Mouse (Mus musculus) T-helper 2 cell (primary cell): Measurements from ENCODE around the gene Dock2.

Experiments used
- in situ Hi-C: fragments of 300-600 bp; cut with MboI, MseI; formaldehyde crosslinking; loops from one replicate; pipeline ENCODE4 v1.15.1; 2025; ENCODE audit warnings: high pct_unique_total_duplicates

Dock2 gene

DNA sequence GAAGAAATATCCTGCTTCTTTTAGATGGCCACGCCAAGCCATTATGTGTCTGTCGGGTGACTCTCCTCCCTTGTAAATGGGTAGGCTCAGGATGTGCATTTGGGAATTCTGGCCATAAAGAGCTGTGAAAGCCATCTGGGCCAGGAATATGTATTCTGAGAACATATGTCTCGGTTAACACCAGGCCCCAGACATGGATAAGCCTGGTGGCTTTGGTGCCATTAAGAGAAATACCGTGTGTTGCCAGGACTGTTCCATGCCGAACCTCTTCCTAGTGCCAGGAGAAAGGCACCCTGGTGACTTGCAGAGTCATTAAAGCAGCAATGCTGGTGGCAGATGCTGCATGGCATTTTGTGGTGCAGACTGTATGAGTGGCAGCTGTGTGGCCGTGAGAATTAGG is 406.0 kb downstream of the Dock2 start:
- in situ Hi-C loops: no loop called here

DNA sequence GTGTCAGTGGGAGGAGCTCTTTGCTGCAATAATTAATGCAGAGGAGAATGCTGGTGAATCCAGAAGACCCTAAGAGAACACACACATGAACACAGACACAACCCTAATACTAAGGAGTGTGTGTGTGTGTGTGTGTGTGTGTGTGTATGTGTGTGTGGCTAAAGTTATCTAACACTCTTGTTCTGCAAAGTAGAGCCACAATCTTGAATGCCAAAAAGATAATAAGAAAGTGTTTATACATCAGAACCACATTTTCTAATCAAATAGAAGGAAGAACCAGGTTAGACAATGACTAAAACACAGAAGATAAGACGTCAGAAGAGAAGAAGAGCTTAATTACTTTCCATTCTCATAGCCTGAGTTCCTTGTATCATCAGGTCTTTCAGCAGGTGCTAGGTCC is 408.1 kb downstream of the Dock2 start:
- in situ Hi-C loops: no loop called here

DNA sequence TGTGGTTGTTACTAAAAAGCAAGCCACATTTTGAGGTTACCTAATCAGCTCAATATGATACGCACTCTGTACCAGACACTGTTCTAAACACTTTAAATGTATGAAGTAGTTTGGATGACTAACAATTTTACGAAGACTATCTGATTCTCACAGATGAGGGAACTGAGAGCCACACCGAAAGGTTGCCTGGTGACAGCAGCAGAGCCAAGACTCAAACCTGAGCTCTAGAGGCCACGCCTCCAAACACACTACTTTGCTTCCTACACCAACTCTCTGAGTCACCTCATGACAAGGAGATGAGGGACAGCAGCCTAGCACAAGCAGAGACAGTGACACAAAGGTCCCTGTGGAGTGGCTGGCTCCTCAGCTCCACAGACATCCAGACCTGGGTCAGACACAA is 411.5 kb downstream of the Dock2 start:
- in situ Hi-C loops: no loop called here

DNA sequence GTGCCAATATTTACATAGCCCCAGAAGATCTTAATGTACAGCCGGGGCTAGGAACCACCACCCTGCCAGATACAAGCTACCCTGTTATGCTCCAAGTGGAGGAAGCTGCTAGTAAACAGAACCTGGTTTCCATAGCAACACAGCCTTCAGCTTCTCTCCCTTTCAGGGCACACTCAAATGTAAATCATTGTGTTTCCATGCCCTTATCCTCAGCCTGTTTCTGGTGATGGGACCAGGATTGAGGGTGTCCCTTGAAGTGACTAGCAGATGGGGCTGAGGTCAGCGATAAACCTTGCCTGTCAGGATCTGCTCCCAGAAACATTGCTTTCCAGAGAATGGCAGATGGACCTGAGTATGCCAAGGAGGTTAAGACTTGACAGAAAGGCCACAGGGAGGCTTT is 427.6 kb downstream of the Dock2 start:
- in situ Hi-C loops: loop anchor here (10.0 kb wide), 1 partner anchor 329 kb away; no protein-coding TSS in a partner anchor

DNA sequence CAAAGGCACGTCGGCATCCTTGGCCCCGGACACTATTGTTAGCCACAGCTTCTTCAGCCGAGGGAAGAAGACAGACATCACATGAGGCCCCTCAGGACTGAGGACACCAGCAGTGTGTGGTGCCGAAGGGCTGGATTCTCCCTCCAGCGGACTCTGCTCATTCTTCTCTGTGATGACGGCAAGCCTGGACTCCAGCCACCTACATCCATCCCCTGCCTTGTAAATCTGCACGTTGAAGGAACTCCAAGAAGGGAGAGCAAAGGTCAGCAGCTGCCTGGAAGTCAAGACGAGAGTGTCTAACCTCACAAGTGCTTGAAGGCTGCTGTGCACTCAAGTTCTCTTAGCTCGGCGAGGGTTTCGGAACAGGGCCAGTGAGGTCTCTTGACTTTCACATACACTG is 428.3 kb downstream of the Dock2 start:
- in situ Hi-C loops: loop anchor here (10.0 kb wide), 1 partner anchor 329 kb away; no protein-coding TSS in a partner anchor

DNA sequence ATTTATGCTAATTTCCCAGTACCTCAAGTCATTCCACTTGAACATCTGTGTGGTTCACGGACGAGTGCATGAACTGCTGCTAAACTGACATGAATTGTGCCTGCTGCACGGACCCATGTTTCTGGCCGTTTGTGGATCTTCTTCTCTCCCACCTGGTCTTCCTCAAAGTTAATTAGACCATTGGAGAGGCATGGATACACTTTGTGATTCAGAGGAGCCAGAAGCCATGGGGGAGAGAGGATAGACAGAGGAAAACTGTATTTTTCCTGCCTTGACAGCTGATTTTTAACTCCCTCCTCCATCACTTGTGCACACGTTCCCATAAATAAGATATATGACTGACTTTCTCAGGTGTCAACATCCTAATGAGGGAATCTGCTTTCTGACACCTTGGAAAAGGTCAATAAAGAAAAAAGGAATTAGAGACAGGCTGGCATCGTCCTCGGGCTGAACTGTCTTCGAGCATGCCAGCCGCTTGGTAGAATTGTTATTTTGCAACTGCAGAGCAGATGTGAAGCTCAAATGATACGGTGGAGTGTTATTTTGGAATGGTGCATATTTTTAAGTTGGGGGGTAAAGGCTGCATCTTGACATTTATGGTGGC is 434.1 kb downstream of the Dock2 start:
- in situ Hi-C loops: loop anchor here (10.0 kb wide), 2 partner anchors 335 to 435 kb away; no protein-coding TSS in a partner anchor

DNA sequence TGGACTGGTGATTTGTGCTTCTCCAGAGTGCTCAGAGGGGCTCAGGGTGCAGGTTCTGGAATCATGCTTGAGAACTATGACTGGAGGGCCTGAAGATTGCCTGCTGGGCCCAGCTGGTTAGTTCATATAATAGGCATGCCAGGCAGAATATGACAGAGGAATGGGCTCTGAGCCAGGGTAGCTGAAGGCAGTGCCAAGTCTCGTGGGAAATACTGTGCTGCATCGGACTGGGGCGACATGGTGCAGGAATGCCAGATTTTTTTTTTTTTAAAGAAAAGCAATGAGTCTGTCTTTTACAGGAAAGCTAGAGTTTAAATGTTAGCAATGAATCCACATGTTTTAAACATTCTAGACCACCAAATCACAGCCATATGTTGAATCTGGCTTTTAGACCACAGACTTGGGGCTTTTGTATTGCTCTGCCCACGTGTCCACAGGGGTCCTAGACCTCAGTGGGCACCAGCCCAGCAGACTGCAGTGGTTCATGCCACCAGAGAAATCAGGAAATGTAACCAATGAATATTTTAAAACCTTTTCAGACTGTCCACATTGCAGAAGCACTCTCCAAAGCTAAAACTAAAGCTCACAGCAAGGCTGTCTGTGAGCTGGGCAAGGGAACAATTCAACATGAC is 435.3 kb downstream of the Dock2 start:
- in situ Hi-C loops: loop anchor here (10.0 kb wide), 1 partner anchor 434 kb away; no protein-coding TSS in a partner anchor

DNA sequence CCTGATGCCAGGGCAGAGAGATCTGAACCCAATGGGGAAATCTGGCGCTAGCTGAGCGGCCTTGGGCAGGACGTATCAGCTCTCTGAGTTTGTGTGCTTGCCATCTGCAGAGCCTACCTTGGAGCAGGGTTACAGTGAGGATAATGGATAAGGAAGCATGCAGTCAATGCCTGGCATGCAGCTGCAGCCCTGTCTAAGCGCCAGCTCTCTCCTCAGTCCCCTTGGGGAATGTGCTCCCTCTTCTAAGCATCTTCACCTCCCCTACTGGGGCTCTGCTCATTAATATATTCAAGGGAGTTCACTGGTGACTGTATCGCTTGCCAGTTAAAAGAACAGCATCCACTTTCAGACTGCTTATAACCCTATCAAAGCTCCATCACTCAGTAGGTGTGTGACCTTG is 439.4 kb downstream of the Dock2 start:
- in situ Hi-C loops: loop anchor here (10.0 kb wide), 1 partner anchor 430 kb away; no protein-coding TSS in a partner anchor

DNA sequence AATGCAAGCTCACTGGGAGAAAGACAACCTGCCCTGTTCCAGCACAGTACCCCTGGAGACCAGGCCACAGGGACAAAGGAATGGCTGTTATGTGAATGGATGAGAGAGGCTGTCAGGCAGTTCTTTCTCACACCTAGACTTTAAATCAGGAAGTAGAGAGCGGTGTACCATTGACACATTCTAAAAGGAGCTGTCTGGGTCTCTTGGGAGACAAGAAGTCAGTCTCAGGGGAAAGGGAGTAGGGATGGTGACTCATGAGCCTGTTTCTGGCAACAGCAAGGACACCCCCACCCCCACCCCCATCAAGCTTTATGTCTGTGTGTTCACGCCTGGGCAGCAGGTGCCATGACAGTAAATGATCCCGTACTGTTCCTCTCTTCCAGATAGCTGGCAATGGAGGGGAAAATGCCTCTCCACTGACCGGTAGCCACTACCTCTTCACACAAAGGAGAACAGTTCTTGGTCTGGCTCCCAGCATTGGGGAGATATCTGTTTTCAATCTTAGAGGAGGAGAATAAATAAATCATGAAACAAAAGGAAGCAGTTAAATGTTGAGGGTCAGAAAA is 439.9 kb downstream of the Dock2 start:
- in situ Hi-C loops: loop anchor here (10.0 kb wide), 1 partner anchor 429 kb away; no protein-coding TSS in a partner anchor

DNA sequence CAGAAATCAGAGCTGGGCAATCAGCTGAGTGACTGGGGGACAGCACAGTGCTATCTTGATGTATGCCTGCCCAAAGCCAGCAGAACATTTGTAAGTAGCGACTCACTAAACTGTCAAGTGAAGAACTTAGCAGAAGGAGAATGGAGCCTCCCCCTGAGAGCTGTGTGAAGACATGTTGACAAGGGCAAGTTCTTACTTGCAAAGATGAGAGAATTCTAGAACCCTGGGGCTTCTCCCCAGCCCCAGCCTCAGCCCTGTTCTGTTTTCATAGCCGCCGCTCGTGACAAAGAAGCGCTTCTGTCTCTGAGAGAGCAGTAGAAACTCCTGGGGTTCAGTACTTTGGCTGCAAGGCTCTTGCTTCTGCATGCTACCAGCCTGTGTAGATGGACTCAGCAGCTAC is 444.0 kb downstream of the Dock2 start:
- in situ Hi-C loops: loop anchor here (10.0 kb wide), 1 partner anchor 425 kb away; no protein-coding TSS in a partner anchor

DNA sequence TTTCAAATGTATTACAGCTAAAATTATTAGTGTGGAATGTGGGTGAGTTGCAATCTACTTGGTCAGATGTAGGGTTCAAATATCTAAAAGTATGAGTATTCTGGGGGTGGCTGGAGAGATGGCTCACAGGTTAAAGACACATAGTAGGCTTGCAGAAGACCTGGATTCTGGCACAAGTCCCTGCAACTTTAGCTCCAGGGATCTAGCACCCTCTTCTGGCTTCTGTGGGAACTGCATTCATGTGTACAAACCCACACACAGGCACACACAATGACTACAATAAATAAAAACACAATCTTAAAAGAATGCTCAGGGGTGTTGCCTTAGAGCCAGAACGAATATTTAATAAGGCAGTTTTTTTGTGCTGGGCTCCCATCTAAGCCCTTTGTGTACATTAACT is 445.8 kb downstream of the Dock2 start:
- in situ Hi-C loops: no loop called here

DNA sequence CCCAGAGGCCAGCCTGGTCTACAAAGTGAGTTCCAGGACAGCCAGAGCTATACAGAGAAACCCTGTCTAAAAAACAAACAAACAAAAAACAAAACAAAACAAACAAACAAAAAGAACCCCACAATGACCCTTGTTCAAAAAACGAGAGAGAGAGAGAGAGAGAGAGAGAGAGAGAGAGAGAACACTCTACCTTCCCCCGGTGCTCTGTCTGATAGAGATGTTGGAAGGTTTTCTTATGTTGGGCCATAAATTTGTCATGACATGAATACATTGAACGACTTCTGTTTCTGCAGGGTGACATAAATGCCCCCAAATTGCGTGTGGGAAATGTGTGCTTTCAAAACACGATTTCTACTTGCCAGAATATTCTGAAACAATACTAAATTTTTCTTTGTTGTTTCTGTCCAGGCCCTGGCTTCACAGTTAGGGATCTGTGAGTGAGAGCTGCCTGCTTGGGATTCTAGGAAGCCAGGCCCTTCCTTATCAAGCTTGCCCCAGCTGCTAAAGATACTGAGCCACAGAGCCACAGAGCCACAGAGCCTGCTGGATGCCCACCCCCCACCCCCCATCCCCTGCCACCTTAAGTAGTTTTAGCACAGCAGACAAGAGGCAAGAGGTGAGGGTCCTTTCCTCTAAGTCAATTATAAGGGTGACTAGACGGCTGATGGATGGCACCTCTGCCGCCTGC is 451.2 kb downstream of the Dock2 start:
- in situ Hi-C loops: no loop called here

DNA sequence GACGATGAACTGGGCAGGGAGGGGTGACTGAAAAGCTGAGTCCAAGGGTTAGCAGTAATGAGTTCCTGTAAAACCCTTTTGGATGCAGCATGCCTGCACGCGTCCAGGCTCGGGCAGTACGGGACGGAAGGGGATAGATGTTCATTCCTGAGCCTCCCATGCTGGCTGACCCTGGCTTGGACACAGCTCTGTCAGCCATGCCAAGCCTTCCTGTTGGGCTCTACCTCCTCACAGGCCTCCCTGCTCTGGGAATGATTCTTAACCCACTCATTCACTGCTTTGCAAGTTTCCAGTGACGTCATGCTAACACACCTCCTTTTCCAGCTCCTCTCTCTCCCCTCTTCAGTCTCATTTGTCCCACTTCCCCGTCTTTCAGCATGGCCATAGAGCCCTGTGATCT is 460.0 kb downstream of the Dock2 start:
- in situ Hi-C loops: no loop called here

DNA sequence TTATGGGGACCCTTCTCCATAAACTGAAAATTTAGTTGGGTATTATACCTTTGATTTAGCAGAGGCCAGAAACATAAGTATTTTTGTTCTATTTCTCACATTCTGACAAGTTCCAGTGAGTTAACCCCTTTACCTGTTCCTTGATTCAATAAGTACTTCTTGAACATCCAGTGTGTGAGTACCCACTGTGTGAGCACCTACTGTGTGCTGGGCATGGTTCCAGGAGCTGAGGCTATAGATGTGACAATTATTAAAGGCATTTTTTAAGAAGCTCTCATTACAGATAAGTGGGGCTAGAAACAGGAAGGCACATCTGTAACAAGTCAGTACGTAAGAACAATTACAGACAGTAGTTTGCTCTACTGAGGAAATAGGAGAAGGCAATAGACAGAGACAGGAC is 464.4 kb downstream of the Dock2 start:
- in situ Hi-C loops: no loop called here

DNA sequence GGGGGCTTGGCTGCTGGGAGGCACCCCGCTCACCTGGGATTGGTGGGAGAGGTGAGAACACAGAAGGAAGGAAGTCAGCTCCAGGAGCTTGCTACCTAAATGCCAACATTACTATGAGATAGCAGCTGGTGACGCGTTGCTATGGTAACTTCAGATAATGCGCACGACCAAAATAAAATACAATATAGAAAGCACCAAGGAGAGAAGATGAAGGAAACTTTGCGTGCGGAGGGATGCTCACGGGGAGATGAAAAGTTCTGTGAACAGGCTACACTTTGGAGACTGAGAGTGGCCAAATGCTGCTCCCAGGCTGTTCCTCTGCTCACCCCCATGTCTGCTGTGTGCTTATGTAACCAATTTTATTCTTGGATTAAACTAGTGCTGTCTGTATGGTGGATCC is 466.7 kb downstream of the Dock2 start:
- in situ Hi-C loops: no loop called here

DNA sequence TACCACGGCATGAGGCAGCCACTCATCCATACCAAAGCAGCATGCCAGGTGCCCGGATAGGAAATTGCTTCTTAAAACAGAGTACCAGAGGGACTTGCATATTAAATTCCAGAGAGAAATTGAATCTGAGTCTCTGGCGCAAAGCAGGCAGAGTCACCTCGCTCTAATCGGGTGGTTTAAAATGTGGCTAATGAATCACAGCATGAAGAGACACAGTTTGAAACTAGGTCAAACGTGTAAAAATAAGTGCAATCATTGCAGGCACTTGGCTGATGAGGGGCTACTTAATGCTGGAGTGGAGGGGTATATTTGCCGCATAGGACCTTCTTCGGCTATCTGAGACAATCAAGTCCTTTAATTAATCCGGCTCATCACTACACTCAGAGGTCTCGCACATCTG is 467.5 kb downstream of the Dock2 start:
- in situ Hi-C loops: no loop called here

DNA sequence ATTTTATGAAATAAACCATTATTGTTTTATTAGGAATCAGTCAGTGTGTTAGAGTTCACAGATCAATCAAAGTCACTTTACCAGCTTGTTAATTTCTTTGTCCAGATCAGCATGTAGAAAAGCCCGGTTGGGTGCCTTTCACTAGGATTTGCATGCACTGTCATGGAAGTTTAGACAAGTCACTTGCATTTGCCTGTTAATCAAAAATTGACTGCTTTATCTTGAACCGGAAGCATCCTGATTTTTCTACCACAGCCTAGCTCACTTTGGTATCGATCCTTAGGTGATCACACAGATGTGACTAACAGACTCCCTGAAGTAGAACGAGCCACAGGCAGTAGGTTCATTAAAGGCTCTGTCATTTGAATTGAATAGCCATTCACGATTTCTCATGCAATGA is 468.3 kb downstream of the Dock2 start:
- in situ Hi-C loops: no loop called here

DNA sequence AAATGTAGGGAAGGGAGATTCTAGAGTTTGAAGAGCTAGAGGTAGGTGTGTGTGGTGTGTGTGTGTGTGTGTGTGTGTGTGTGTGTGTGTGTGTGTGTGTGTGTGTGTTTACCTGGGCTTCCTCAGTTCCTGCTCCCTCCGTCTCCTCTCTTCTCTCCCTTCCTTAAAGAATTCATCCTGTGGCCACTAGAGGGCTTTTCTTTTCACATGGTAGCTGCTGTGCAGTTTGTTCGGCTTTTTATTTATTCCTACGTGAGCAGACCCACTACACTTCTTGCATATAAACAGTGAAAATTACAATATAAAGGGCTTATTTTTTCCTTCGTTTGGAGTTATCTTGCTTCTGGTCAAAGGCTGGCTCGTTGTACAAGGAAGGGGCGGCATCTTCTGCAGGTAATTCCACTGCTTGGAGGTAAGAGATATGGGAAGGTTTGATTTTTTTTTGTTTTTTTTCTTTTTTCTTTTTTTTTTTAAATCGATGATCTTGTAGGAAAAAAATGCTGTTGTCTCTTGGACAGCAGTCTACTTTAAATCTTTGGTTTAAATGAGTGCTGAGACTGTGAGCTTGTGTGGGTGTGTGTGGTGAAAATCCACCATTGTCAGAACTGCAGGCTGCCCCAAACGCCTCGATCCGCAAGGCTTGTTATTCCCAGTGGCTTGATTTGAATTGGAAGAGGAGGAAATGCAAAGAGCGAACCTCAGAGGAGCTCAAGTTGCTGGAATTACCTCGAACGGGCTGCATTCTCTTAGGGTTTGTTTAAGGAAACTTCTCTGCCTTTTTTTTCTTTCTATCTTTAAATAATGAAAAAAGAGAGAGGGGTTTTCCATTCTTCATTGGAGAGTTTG is 468.9 kb downstream of the Dock2 start, which contains the start of gene Fam196b:
Fam196b (plus strand) TSS at position 289 of the 846 bp plus-strand sequence.
- in situ Hi-C loops: no loop called here

DNA sequence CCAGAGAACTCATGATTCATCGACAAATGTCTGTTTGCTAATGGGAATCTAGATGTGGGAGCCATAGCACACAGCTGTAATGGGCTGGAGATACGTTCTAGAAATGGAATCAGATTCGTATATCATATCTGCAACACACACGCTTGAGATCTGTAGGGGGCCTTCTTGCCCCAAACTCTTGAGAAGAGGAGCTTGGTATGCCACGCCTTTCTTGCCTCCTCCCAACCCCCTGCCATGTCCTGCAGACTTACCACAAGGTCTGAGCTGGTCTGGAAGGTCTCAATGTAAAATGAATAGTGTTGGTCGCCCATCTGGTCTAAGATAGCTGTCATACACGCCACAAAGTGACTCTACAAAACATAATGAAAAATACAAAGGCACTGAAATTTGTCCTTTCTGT is 471.5 kb downstream of the Dock2 start:
- in situ Hi-C loops: no loop called here

DNA sequence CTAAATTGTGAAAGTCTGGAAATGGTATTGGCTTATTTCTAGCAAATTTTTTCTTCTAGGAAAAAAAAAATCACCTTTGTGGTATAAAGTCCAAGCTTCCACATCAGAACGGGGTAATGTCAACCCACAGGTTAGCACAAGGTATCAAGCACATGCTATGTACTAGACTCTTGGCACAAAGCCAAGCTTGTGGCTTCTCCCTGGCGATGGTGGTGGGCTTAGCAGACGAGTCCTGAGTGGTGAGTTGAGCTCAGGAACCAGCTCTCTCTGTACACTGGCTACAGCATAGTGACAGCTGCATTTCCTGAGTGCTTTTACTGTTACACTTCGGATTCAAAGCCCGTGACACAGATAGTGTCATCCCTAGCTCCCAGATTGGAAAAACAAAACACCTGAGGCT is 472.0 kb downstream of the Dock2 start:
- in situ Hi-C loops: no loop called here

DNA sequence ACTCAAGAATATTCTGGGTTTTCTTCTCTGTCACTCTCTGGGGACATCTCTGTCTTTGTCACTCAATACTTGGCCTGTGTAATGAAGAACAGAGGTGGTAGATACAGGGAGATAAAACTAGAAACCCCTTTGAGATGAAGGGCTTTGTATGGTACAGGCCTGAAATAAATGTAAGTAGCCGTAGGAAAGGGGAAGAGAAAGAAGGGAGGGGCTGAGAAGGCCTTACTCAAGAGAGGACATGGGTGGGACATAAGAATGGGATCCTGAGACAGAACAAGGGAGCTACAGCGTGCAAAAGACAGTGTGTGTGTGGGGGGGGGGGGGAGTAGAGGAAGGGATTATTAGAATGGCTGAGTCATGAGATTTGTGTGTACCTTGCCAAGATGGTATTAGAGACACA is 474.3 kb downstream of the Dock2 start:
- in situ Hi-C loops: no loop called here
